Comparison of ENCODE assay signal across 9 mouse cellular contexts in genomic region chr14:99631092-99631491, GRCm38 (mm10).
A peak's percentile ranks its signal among the peaks of the same experiment; 100 is the strongest.
DNase-seq lines count a peak whose midpoint lies in the region; ATAC-seq and TF ChIP-seq lines count a peak whose summit lies in the region.
"Had no signal": no experiment of that assay in that cellular context is flagged by ENCODE, and none has a peak within 500 bp of the region (broad histone marks: within the 10 kb centered on the region; RNA-seq: fewer than 3 reads in every experiment).

No protein-coding gene starts in this region.

- H3K27ac ChIP-seq in midbrain, postnatal 0 days (ENCODE audit: low read depth, low read length): no peak overlapping the region
- H3K27ac ChIP-seq in midbrain, embryonic 14.5 days (replicated peaks; ENCODE audit: low read depth, low read length): no peak overlapping the region
- peak overlapping the region; percentile 71 for H3K27ac ChIP-seq in stomach, embryonic 16.5 days (ENCODE audit: low read length)

- TF ChIP-seq CTCF in midbrain, postnatal 0 days (IDR thresholded peaks at IDR 0.05): no peak

- 73% methylated on average over 10 of the region's 10 CpGs for WGBS in midbrain, postnatal 0 days
- WGBS in midbrain, embryonic 14.5 days: 80% methylated on average over 10 of the region's 10 CpGs
- 24% methylated on average over 10 of the region's 10 CpGs for WGBS in stomach, embryonic 16.5 days

- H3K4me2 ChIP-seq in midbrain, postnatal 0 days (ENCODE audit: low read depth, low read length, poor library complexity, severe bottlenecking): no peak overlapping the region
- H3K4me2 ChIP-seq in midbrain, embryonic 14.5 days (ENCODE audit: low read length): no peak overlapping the region
- no peak overlapping the region for H3K4me2 ChIP-seq in stomach, embryonic 16.5 days (ENCODE audit: low read depth, low read length)

- no peaks in the 10 kb centered on the region for H3K36me3 ChIP-seq in midbrain, postnatal 0 days (ENCODE audit: insufficient read depth, low read length)
- H3K36me3 ChIP-seq in midbrain, embryonic 14.5 days (ENCODE audit: control insufficient read depth, insufficient read depth, low read length): no peaks in the 10 kb centered on the region
- H3K36me3 ChIP-seq in stomach, embryonic 16.5 days (ENCODE audit: control insufficient read depth, insufficient read depth, low read length): no peaks in the 10 kb centered on the region

- H3K4me3 ChIP-seq in midbrain, postnatal 0 days (ENCODE audit: low read depth, low read length): no peak overlapping the region
- no peak overlapping the region for H3K4me3 ChIP-seq in midbrain, embryonic 14.5 days (replicated peaks; ENCODE audit: low read depth, low read length)
- H3K4me3 ChIP-seq in stomach, embryonic 16.5 days (replicated peaks; ENCODE audit: low read length): no peak overlapping the region

- H3K27me3 ChIP-seq in midbrain, postnatal 0 days (ENCODE audit: insufficient read depth, low read length): no peaks in the 10 kb centered on the region
- H3K27me3 ChIP-seq in midbrain, embryonic 14.5 days (ENCODE audit: control insufficient read depth, insufficient read depth, low read length): no peaks in the 10 kb centered on the region
- H3K27me3 ChIP-seq in stomach, embryonic 16.5 days (ENCODE audit: control insufficient read depth, insufficient read depth, low read length): no peaks in the 10 kb centered on the region

- no peaks in the 10 kb centered on the region for H3K9me3 ChIP-seq in midbrain, postnatal 0 days (ENCODE audit: low read length)
- no peaks in the 10 kb centered on the region for H3K9me3 ChIP-seq in midbrain, embryonic 14.5 days (ENCODE audit: control insufficient read depth, low read length)
- no peaks in the 10 kb centered on the region for H3K9me3 ChIP-seq in stomach, embryonic 16.5 days (replicated peaks; ENCODE audit: control insufficient read depth, low read length)

- no peak for ATAC-seq in midbrain, postnatal 0 days (ENCODE audit: low FRiP score)
- no peak for ATAC-seq in midbrain, embryonic 14.5 days (ENCODE audit: low FRiP score, low TSS enrichment)
- peak; percentile 71 for ATAC-seq in stomach, embryonic 16.5 days (ENCODE audit: insufficient read depth, low FRiP score)

- no peak overlapping the region for H3K9ac ChIP-seq in midbrain, postnatal 0 days (replicated peaks; ENCODE audit: low read length, poor library complexity, severe bottlenecking)
- no peak overlapping the region for H3K9ac ChIP-seq in midbrain, embryonic 14.5 days (replicated peaks; ENCODE audit: low read length)
- no peak overlapping the region for H3K9ac ChIP-seq in stomach, embryonic 16.5 days (ENCODE audit: low read length)

- H3K4me1 ChIP-seq in midbrain, postnatal 0 days (ENCODE audit: insufficient read depth, low read length): no peaks in the 10 kb centered on the region
- no peaks in the 10 kb centered on the region for H3K4me1 ChIP-seq in midbrain, embryonic 14.5 days (ENCODE audit: control insufficient read depth, insufficient read depth, low read length)
- H3K4me1 ChIP-seq in stomach, embryonic 16.5 days (ENCODE audit: control insufficient read depth, insufficient read depth, low read length): peaks cover 2% of the 10 kb centered on the region; the same call in 1 of the 2 replicates

- peak; percentile 17 for DNase-seq in adrenal gland, adult 2 months
- DNase-seq in adrenal gland, postnatal 25 days: no peak
- peak; percentile 5 for DNase-seq in midbrain, postnatal 0 days (ENCODE audit: low spot score)
- no peak for DNase-seq in midbrain, embryonic 14.5 days
- peak; percentile 52 for DNase-seq in layer of hippocampus, adult 9-11 months
- DNase-seq in T-cell, adult 2 months (ENCODE audit: low spot score): no peak
- DNase-seq in spleen, adult 12 weeks (ENCODE audit: low spot score): no peak
- DNase-seq: cerebellum, adult 8-10 months had no signal

Comparison
In these comparisons a context has a peak if more than half of its experiments do, and no peak if none do; other contexts are left out.
1. DNase-seq: peak in adrenal gland, adult 2 months (single experiment), midbrain, postnatal 0 days (single experiment) and layer of hippocampus, adult 9-11 months (single experiment); none in adrenal gland, postnatal 25 days (single experiment), midbrain, embryonic 14.5 days (single experiment), T-cell, adult 2 months (single experiment) and spleen, adult 12 weeks (single experiment).